Mouse (Mus musculus) 416B (cell line): Measurements from ENCODE around the gene Zic4.

Source experiments
- DNase-seq: peaks from one replicate; pipeline ENCODE4 v3.0.0; 2011; ENCODE audit warnings: low read depth

Zic4 gene

GRCm38 (mm10) chr9:91361856-91362601 is at the start of gene Zic4:
Gene Zic4, plus strand, starts transcription at chr9:91362413.
- DNase-seq, result no peak

- DNase-seq, result no peak
Measured at GRCm38 (mm10) chr9:91347591-91347990, 14.6 kb upstream of the Zic4 start.

- DNase-seq, result no peak
Measured at GRCm38 (mm10) chr9:91348746-91349145, 13.5 kb upstream of the Zic4 start.

GRCm38 (mm10) chr9:91350211-91350791 is 11.9 kb upstream of the Zic4 start:
- no peak for DNase-seq

- no peak for DNase-seq
Measured at GRCm38 (mm10) chr9:91350861-91351291, 11.3 kb upstream of the Zic4 start.

- DNase-seq, result no peak
Measured at GRCm38 (mm10) chr9:91351361-91351760, 10.9 kb upstream of the Zic4 start.

- DNase-seq, result no peak
Measured at GRCm38 (mm10) chr9:91351961-91352411, 10.2 kb upstream of the Zic4 start.

- no peak for DNase-seq
Measured at GRCm38 (mm10) chr9:91352786-91353185, 9.4 kb upstream of the Zic4 start.

- DNase-seq, result no peak
Measured at GRCm38 (mm10) chr9:91353551-91354433, 8.4 kb upstream of the Zic4 start.

GRCm38 (mm10) chr9:91354434-91355269 is 7.6 kb upstream of the Zic4 start:
- no peak for DNase-seq

- DNase-seq, result no peak
Measured at GRCm38 (mm10) chr9:91355270-91355589, 7.0 kb upstream of the Zic4 start.

- DNase-seq, result no peak
Measured at GRCm38 (mm10) chr9:91355629-91356352, 6.4 kb upstream of the Zic4 start.

- DNase-seq, result no peak
Measured at GRCm38 (mm10) chr9:91356353-91356740, 5.9 kb upstream of the Zic4 start.

GRCm38 (mm10) chr9:91357321-91357720 is 4.9 kb upstream of the Zic4 start:
- DNase-seq, result no peak

GRCm38 (mm10) chr9:91358851-91359687 is 3.1 kb upstream of the Zic4 start:
- DNase-seq, result no peak

- DNase-seq, result no peak
Measured at GRCm38 (mm10) chr9:91360151-91361032, 1.8 kb upstream of the Zic4 start.

- DNase-seq, result no peak
Measured at GRCm38 (mm10) chr9:91361033-91361855, 969 bp upstream of the Zic4 start.

- DNase-seq, result no peak
Measured at GRCm38 (mm10) chr9:91363011-91363730, 958 bp downstream of the Zic4 start.
